20 mouse cellular contexts compared by ENCODE assay signal in the genomic region with DNA sequence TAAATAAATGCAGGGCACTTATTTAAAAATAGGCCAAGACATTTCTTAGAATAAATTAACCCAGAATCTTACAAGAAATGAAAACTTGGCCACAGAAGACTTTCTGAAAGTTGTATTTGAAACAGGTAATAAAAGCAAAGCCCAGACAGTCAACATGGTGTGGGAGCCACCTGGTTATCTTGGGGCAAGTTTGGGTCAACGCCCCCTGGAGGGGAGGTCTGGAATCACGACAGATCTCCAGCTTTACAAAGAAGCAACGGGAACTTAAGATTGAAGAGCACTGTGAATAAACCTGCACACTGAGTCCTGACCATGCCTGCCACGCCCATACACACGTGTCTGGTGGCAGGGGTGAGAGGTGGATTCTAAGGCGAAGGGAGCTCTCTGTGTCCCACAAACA. TPM values are rescaled to one million over a fixed set of nuclear protein-coding genes. Genes with fewer than 3 reads are reported as not detected.
DNase-seq lines count a peak whose midpoint lies in the region; ATAC-seq and TF ChIP-seq lines count a peak whose summit lies in the region.
"Had no signal": no experiment of that assay in that cellular context is flagged by ENCODE, and none has a peak within 500 bp of the region (broad histone marks: within the 10 kb centered on the region; RNA-seq: fewer than 3 reads in every experiment).

No protein-coding gene starts in this region.

- H3K9me3 ChIP-seq in lung, postnatal 0 days (ENCODE audit: low read length) = no peaks in the 10 kb centered on the region
- H3K9me3 ChIP-seq: forebrain, embryonic 13.5 days; heart, embryonic 13.5 days; intestine, embryonic 15.5 days had no signal

- peak; percentile 30 for TF ChIP-seq CTCF in gastrocnemius, adult 2 months (IDR thresholded peaks at IDR 0.05)
- 0 out of 2 replicates have a peak, but pooled peaks have one; percentile 19 for TF ChIP-seq CTCF in lung, postnatal 0 days (IDR thresholded peaks at IDR 0.05)

- no peak overlapping the region for H3K9ac ChIP-seq in lung, postnatal 0 days (replicated peaks; ENCODE audit: low read depth)
- H3K9ac ChIP-seq: forebrain, embryonic 13.5 days; heart, embryonic 13.5 days; intestine, embryonic 15.5 days had no signal

- no peak for DNase-seq in gastrocnemius, adult 2 months
- no peak for DNase-seq in gastrocnemius, postnatal 14 days
- no peak for DNase-seq in lung, postnatal 0 days (ENCODE audit: low spot score)
- no peak for DNase-seq in lung, postnatal 14 days
- DNase-seq in R1 (ENCODE audit: low read depth, low spot score) = peak; percentile 43
- peak; percentile 9 for DNase-seq in thymus, postnatal 25 days
- no peak for DNase-seq in testis, postnatal 14 days (ENCODE audit: low spot score)
- no peak for DNase-seq in layer of hippocampus, adult 9-11 months
- DNase-seq: cerebellum, adult 2 months; gastrocnemius, postnatal 10 days; kidney, postnatal 4 days had no signal

- intact Hi-C loops in gastrocnemius, adult 2 months (cut with DNase I) = no loop called here
- intact Hi-C loops in gastrocnemius, postnatal 14 days (cut with DNase I; ENCODE audit: low total_unique reads) = no loop called here

- H3K27me3 ChIP-seq in lung, postnatal 0 days (replicated peaks; ENCODE audit: insufficient read depth, low read length) = no peaks in the 10 kb centered on the region
- H3K27me3 ChIP-seq: forebrain, embryonic 13.5 days; heart, embryonic 13.5 days; intestine, embryonic 15.5 days had no signal

- no peaks in the 10 kb centered on the region for H3K36me3 ChIP-seq in lung, postnatal 0 days (ENCODE audit: insufficient read depth, low read length)
- H3K36me3 ChIP-seq: heart, embryonic 13.5 days; intestine, embryonic 15.5 days had no signal

- no peak overlapping the region for H3K4me2 ChIP-seq in lung, postnatal 0 days (replicated peaks; ENCODE audit: low read depth, low read length)
- H3K4me2 ChIP-seq: forebrain, embryonic 13.5 days; heart, embryonic 13.5 days; intestine, embryonic 15.5 days had no signal

- 39% methylated on average over 6 of the region's 6 CpGs for WGBS in lung, postnatal 0 days

- no peak overlapping the region for H3K4me3 ChIP-seq in gastrocnemius, adult 2 months
- no peak overlapping the region for H3K4me3 ChIP-seq in lung, postnatal 0 days (ENCODE audit: low read depth, low read length)
- H3K4me3 ChIP-seq: forebrain, embryonic 13.5 days; heart, embryonic 13.5 days; intestine, embryonic 15.5 days had no signal

- ATAC-seq in lung, postnatal 0 days = no peak
- ATAC-seq: forebrain, embryonic 13.5 days; intestine, embryonic 15.5 days had no signal

- no peak overlapping the region for H3K27ac ChIP-seq in gastrocnemius, adult 2 months
- H3K27ac ChIP-seq in lung, postnatal 0 days (ENCODE audit: low read length) = no peak overlapping the region
- H3K27ac ChIP-seq: forebrain, embryonic 13.5 days; heart, embryonic 13.5 days; intestine, embryonic 15.5 days; macrophage had no signal

- no peak for TF ChIP-seq EP300 in lung, postnatal 0 days (IDR thresholded peaks at IDR 0.05)

- no peaks in the 10 kb centered on the region for H3K4me1 ChIP-seq in lung, postnatal 0 days (ENCODE audit: insufficient read depth, low read depth, low read length)
- H3K4me1 ChIP-seq: forebrain, embryonic 13.5 days; heart, embryonic 13.5 days; intestine, embryonic 15.5 days had no signal

RNA-seq across cellular contexts. Expression of gene Olfr285, which starts 1.4 kb away (rescaled TPM):
- not detected for total RNA-seq in gastrocnemius, adult 2 months (2021)
- not detected for total RNA-seq in gastrocnemius, postnatal 14 days (2021)
- polyA plus RNA-seq in lung, postnatal 0 days (2015; fragmentation: Nextera tagmentation; extraction: Ambion mirVana) = not detected in 2 replicates
- total RNA-seq: gastrocnemius, postnatal 10 days; hematopoietic stem cell, adult 5-6 weeks; left cerebral cortex, postnatal 10 days; liver, adult 2 months had no signal
- polyA plus RNA-seq: cerebellum, adult 2 months; forebrain, embryonic 13.5 days; heart, embryonic 13.5 days; intestine, embryonic 15.5 days; liver, adult 2 months; macrophage; neural tube, embryonic 14.5 days; stomach, embryonic 16.5 days had no signal

RNA-seq across cellular contexts. Expression of gene Zfp641, which starts 19.7 kb away (rescaled TPM):
- total RNA-seq in gastrocnemius, adult 2 months (2021) = 10 to 100 TPM in 1 of 2 experiments, 1 to 10 TPM in 1; 10.0 to 11.8 TPM
- total RNA-seq in gastrocnemius, postnatal 14 days (2021) = 10 to 100 TPM; 12.3 to 14.9 TPM
- 0.93 and 1.3 TPM in 2 replicates for polyA plus RNA-seq in lung, postnatal 0 days (2015; fragmentation: Nextera tagmentation; extraction: Ambion mirVana)
- total RNA-seq: hematopoietic stem cell, adult 5-6 weeks had no signal
- polyA plus RNA-seq: macrophage had no signal

RNA-seq across cellular contexts. Expression of gene Olfr284, which starts 25.1 kb away (rescaled TPM):
- total RNA-seq in gastrocnemius, adult 2 months (2021) = not detected
- not detected for total RNA-seq in gastrocnemius, postnatal 14 days (2021)
- not detected in 2 replicates for polyA plus RNA-seq in lung, postnatal 0 days (2015; fragmentation: Nextera tagmentation; extraction: Ambion mirVana)
- total RNA-seq: gastrocnemius, postnatal 10 days; hematopoietic stem cell, adult 5-6 weeks; left cerebral cortex, postnatal 10 days; liver, adult 2 months had no signal
- polyA plus RNA-seq: cerebellum, adult 2 months; forebrain, embryonic 13.5 days; heart, embryonic 13.5 days; intestine, embryonic 15.5 days; liver, adult 2 months; macrophage; neural tube, embryonic 14.5 days; stomach, embryonic 16.5 days had no signal

RNA-seq across cellular contexts. Expression of gene H1fnt, which starts 58.6 kb away (rescaled TPM):
- not detected for total RNA-seq in gastrocnemius, adult 2 months (2021)
- total RNA-seq in gastrocnemius, postnatal 14 days (2021) = not detected
- polyA plus RNA-seq in lung, postnatal 0 days (2015; fragmentation: Nextera tagmentation; extraction: Ambion mirVana) = not detected in 2 replicates
- total RNA-seq: gastrocnemius, postnatal 10 days; hematopoietic stem cell, adult 5-6 weeks; left cerebral cortex, postnatal 10 days; liver, adult 2 months had no signal
- polyA plus RNA-seq: cerebellum, adult 2 months; forebrain, embryonic 13.5 days; heart, embryonic 13.5 days; intestine, embryonic 15.5 days; liver, adult 2 months; macrophage; neural tube, embryonic 14.5 days; stomach, embryonic 16.5 days had no signal

Comparison
In these comparisons a context has a peak if more than half of its experiments do, and no peak if none do; other contexts are left out.
1. DNase-seq: peak in R1 (single experiment) and thymus, postnatal 25 days (single experiment); none in gastrocnemius, adult 2 months (single experiment), gastrocnemius, postnatal 14 days (single experiment), lung, postnatal 0 days (single experiment), lung, postnatal 14 days (single experiment), testis, postnatal 14 days (single experiment) and layer of hippocampus, adult 9-11 months (single experiment).